Mouse (Mus musculus) kidney, adult 8-10 months (tissue): ENCODE measurements around the gene Fcor.
A peak's percentile ranks its signal among the peaks of the same experiment; 100 is the strongest.

Source experiments
- DNase-seq, 2 experiments: peaks; one replicate each; pipeline ENCODE4 v3.0.0; 2022

Gene Fcor

DNA sequence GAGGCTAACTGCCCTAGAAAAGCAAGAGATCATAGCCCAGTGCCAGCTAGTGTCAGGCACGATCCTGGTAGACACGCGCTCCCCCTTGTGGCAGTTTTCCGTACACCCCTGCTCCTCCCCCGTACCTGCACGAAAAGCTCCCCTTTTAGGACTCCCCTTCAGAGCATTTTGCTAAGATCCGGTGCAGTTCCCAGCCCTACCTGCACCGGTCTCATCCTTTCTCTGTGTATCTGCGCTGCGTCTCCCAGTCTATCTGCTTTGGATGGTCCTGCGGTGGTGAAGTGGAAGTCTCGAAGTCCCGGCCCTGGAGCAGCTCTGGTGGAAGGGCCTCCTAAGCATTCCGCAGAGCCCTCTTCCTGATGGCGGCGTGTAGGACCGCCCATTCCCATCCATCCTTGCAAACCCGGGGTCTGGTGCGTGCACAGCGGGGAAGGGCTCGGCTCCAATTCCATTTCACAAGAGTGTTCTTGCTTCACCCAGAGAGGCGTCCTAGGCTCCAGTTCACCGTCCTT, at the start of gene Fcor:
Gene Fcor (minus strand): TSS at position 383 of the 512 bp plus-strand sequence.
- DNase-seq = peak; percentile 70 to 89

GRCm38 (mm10) chr8:3721041-3721440, 48.9 kb upstream of the Fcor start:
- no peak for DNase-seq

DNA sequence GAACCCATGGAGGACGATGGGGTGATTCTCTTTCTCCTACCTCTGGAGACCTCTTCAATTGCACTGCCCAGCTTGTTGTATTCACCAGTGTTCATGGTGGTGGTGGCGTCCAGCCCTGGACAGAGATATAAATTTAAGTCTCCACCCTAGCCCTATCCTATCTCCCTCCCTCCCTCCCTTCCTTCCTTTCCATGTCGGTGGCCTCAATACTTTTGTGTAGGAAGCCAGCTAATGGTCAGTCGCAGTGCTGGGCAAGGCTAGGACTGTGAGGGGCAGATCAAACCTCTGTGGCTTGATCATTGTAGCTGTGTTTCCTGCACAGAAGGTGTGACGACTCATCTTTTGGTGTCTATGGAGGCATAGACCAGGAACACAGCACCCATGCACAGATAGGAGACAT, 48.4 kb upstream of the Fcor start, which contains the start of gene Clec4g:
Gene Clec4g (minus strand): TSS at position 101 of the 400 bp plus-strand sequence.
- DNase-seq = no peak

DNA sequence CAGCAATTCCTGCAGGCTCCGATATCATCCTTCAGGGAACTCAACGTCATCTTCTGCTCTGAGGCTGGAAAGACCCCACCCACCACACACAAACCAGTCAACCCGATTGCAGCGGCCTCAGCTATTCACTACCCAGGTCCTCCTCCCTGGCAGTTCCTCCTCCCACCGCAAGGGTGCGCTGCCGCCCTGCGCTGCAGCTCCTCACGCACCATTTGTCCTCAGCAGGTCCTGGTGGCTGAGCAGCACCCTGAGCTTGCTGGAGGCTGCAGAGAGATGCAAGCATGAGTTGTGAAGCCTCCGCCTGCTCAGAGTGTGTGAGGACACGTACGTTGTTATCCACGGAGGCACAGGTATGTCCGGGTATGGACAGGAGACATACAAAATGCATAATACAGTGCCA, 46.4 kb upstream of the Fcor start:
- peak; percentile 33 to 73 for DNase-seq

- DNase-seq = no peak
These were observed 45.3 kb upstream of the Fcor start for GRCm38 (mm10) chr8:3717321-3717954.

DNA sequence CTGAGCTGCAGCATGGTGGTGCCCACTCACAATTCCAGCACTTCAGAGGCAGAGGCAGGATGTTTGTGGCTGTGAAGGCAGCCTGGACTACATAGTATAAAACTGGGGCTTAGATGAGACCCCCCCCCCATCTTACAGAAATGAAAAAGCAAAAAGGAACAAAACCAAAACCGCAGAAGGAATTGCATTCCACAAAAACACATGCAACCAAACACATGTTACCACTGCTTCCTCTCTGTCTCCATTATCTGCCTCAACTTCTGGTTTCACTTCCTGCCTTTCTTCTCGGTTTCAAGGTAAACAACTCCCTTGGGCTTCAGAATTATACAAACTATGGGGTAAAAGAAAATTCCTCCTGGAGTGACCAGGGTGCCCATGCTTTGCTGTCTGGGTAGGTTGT, 39.5 kb upstream of the Fcor start:
- DNase-seq = no peak

- DNase-seq = no peak
These were observed 38.1 kb upstream of the Fcor start for GRCm38 (mm10) chr8:3710312-3710711.

GRCm38 (mm10) chr8:3707611-3708010, 35.4 kb upstream of the Fcor start:
- no peak for DNase-seq

DNA sequence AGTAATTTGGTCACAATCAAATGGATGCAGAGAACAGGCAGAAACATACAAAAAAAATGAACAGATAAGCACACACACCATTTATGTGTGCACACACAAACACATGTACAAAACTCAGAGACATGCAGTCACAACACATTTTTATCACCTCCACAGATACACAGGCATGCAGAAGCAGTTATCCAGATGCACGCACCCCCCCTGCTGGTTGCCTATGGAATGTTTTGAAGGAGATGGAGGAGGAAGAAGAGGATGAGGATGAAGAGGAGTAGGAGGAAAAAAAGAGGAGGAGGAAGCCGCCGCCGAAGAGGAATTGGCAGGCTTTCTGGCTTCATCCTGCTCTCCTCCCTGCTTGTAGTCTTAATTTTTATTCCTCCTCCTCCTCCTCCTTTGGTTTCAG, 33.5 kb upstream of the Fcor start:
- peak in 1 of 2 experiments; percentile 12 for DNase-seq

GRCm38 (mm10) chr8:3701491-3701890, 29.3 kb upstream of the Fcor start:
- no peak for DNase-seq

GRCm38 (mm10) chr8:3694121-3694520, 22.0 kb upstream of the Fcor start, which contains the start of gene Fcer2a:
Gene Fcer2a (minus strand): TSS chr8:3694175.
- DNase-seq = no peak

DNA sequence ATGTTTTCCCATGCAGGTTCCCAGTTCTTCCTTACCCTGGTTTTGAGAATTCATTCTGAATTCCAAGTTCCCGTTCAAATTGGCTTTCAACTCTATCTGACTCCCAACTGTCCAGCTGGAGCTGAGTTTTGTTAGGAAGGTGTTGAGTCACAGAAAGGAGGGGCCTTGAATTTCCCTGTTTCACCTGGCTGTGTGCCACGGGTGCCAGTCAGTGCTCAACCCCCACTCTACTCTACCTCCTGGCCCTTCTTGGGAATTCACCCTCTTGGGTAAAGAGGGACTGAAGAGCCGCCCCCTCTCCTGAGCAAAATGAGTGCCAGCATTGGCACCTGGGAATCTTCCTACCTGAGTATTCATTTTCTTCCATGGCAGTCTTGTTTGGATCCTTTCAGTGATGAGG, 18.6 kb upstream of the Fcor start:
- no peak for DNase-seq

GRCm38 (mm10) chr8:3687537-3687936, 15.4 kb upstream of the Fcor start:
- no peak for DNase-seq

DNA sequence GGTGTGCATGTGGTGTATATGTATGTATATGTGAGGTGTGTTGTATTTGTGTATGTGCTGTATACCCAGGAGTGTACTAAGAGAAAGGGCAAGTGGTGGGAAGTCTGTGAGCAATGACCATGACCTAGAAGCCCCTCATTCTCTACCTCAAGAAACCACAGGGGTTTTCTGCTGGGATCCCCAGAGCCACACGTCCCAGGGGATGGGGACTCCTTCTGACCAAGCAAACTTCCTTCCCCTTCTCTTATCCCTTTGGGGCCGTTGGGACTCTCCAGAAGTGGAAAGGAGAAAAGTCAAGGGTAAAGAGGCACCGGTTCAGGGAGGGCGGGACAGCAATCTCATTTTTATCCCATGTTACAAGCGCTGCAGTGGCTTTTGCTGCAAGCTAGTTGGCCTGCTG, 13.3 kb upstream of the Fcor start:
- no peak for DNase-seq

GRCm38 (mm10) chr8:3684530-3684929, 12.4 kb upstream of the Fcor start:
- DNase-seq = no peak

- DNase-seq = peak in 1 of 2 experiments; percentile 8
These were observed 11.4 kb upstream of the Fcor start for GRCm38 (mm10) chr8:3683408-3684176.

DNA sequence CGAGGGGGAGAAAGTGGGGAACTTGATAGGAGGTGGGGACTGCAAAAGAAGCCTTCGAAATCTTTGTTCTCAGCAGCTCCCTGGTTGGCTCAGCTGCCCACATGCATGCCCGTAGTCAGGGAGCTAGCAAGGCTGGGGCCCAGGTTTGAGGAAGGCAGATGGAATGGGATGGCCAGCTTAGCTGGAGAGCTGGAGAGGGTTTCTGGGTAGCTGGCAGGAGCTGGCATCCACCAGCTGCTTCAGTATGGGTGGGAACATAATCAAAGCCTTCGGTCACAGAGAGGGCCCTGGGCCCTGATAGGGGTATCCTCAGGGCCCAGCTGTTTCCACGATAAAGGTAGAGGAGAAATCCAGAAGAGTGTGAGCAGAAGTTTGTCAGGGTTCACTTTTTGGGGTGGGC, 10.3 kb upstream of the Fcor start:
- DNase-seq = no peak

DNA sequence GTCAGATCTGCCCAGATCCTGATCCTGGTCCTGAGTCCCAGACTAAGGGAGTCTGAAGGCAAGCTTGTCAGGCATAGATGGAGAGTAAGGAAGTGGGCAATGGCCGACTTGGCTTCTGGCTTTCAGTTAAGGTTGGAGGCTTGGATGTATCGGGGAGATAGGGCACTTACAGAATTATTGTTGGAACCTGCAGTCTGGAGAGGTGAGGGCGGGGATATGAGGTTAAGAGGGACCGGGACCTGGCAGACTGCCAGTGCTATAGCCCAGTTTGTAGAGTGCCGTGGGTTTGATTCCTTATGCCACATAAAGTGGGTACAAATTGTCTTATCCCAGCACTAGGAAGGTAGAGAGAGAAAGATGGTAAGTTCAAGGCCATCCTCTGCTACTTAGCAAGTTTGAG, 7.5 kb upstream of the Fcor start:
- no peak for DNase-seq

DNA sequence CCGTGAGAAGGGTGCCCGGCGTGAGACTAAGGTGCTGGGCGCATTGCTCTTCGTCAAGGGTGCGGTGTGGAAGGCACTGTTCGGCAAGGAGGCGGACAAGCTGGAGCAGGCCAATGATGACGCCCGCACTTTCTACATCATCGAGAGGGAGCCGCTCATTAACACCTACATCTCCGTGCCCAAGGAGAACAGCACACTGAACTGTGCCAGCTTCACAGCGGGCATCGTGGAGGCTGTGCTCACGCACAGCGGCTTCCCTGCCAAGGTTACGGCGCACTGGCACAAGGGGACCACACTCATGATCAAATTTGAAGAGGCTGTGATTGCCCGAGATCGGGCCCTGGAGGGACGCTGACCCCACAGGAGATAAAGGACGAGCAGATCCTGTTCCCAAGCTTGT, 7.1 kb upstream of the Fcor start:
- DNase-seq = no peak

DNA sequence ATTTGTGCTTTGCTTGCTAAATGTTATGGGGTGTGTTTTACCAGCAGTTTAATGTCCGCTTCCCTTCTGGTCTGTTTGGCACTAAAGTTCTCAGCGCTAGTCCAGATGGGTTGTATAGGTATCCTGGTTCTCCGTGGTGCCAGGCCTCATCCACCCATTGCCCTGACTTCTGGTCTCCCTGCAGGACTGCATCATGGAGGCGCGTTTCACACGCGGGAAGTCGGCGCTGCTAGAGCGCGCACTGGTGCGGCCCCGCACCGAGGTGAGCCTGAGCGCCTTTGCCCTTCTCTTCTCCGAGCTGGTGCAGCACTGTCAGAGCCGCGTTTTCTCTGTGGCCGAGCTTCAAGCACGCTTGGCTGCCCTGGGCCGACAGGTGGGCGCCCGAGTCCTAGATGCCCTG, 6.7 kb upstream of the Fcor start:
- DNase-seq = no peak

GRCm38 (mm10) chr8:3676993-3677579, 4.9 kb upstream of the Fcor start:
- DNase-seq = no peak

- peak; percentile 91 to 94 for DNase-seq
These were observed 4.2 kb upstream of the Fcor start, which contains the start of gene Trappc5 for GRCm38 (mm10) chr8:3676131-3676992. Gene Trappc5 (plus strand): TSS chr8:3676299.

DNA sequence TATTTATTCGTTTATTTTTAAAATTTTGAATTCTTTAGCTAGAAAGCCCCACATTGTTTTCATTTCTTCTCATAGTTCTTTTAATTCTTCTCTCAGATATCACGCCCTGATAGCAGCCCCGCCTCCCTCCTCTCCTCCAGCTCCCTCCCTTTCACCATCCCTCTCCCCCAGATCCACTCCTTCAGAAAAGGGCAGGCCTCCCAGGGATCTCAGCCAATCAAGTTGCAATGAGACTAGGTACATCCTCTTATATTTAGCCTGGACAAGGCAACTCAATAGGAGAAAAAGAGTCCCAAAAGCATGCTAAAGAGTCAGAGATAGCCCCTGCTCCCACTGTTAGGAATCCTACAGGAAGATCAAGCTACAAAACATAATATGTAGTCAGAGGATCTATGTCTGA, 2.5 kb upstream of the Fcor start:
- no peak for DNase-seq
